Mouse (Mus musculus) brain, embryonic 14.5 days (tissue): Measurements from ENCODE around the gene Obscn.

Experiments used
- CTCF ChIP-seq: fragments of 200-500 bp; IDR thresholded peaks from 2 replicates; pipeline ENCODE4 v1.5.1; 2012; ENCODE audit warnings: inconsistent platforms, mild to moderate bottlenecking, moderate library complexity, borderline replicate concordance; ENCODE audit not compliant: insufficient read depth, insufficient read length; ENCODE audit errors: extremely low read depth
- POLR2A ChIP-seq: fragments of 200-500 bp; IDR thresholded peaks from 2 replicates; pipeline ENCODE4 v1.6.1; 2012; ENCODE audit warnings: mild to moderate bottlenecking, inconsistent platforms, borderline replicate concordance; ENCODE audit not compliant: poor library complexity, insufficient read depth, insufficient read length, severe bottlenecking; ENCODE audit errors: extremely low read depth

- TF ChIP-seq POLR2A = no peak
- no peak for TF ChIP-seq CTCF
Observed at GRCm38 (mm10) chr11:58978706-58979030, 157.5 kb downstream of the Obscn start.
